Mouse (Mus musculus) liver, embryonic 11.5 days (tissue): ENCODE measurements at regions not wholly inside any gene's neighbourhood (a gene's known extent, or its start where the extent isn't known, plus 50 kb on each side); places are given as distances from the start of the nearest gene placed in this dataset.

ENCODE experiments used
- ATAC-seq: fragments of 200-750 bp; cut with Nextera tagmentation; replicated peaks from 2 replicates; pipeline ENCODE4 v1.8.0; 2017; ENCODE audit warnings: moderate number of reproducible peaks, mild to moderate bottlenecking, moderate TSS enrichment, moderate library complexity; ENCODE audit not compliant: low FRiP score
- DNase-seq: peaks from one replicate; pipeline ENCODE4 v3.0.0-alpha.2; 2017; ENCODE audit warnings: low spot score
- H3K27ac ChIP-seq: fragments of 300-500 bp; sonication (generic); 2 replicates; pipeline ENCODE4 v1.5.1; 2014; ENCODE audit warnings: mild to moderate bottlenecking, low read depth, low read length, control low read depth
- H3K27me3 ChIP-seq: fragments of 300-500 bp; sonication (generic); replicated peaks from 2 replicates; pipeline ENCODE4 v1.6.1; 2014; ENCODE audit warnings: low read length, mixed read lengths; ENCODE audit not compliant: control insufficient read depth, insufficient read depth
- H3K36me3 ChIP-seq: fragments of 300-500 bp; sonication (generic); 2 replicates; pipeline ENCODE4 v1.6.1; 2014; ENCODE audit warnings: mild to moderate bottlenecking, low read length, moderate library complexity, mixed read lengths; ENCODE audit not compliant: control insufficient read depth, insufficient read depth
- H3K4me1 ChIP-seq: fragments of 300-500 bp; sonication (generic); replicated peaks from 2 replicates; pipeline ENCODE4 v1.6.1; 2014; ENCODE audit warnings: low read length, mixed read lengths; ENCODE audit not compliant: control insufficient read depth, insufficient read depth
- H3K4me2 ChIP-seq: fragments of 300-500 bp; sonication (generic); 2 replicates; pipeline ENCODE4 v1.6.1; 2014; ENCODE audit warnings: mild to moderate bottlenecking, control low read depth, moderate library complexity
- H3K4me3 ChIP-seq: fragments of 300-500 bp; sonication (generic); 2 replicates; pipeline ENCODE4 v1.5.1; 2014; ENCODE audit warnings: low read depth, low read length, control low read depth
- H3K9ac ChIP-seq: fragments of 300-500 bp; sonication (generic); 2 replicates; pipeline ENCODE4 v1.6.1; 2014; ENCODE audit warnings: low read depth, low read length, control low read depth
- H3K9me3 ChIP-seq: fragments of 300-500 bp; sonication (generic); 2 replicates; pipeline ENCODE4 v1.6.1; 2016; ENCODE audit warnings: low read length, inconsistent platforms, mixed read lengths; ENCODE audit not compliant: control insufficient read depth
- WGBS: fragments of 180-500 bp; shearing (Covaris S2); extraction: QIAGEN DNeasy Blood & Tissue Kit; methylation state at CpG from one replicate; pipeline ENCODE4 v1.1.7; 2014; 5-methylcytosine and 5-hydroxymethylcytosine counted together

DNA sequence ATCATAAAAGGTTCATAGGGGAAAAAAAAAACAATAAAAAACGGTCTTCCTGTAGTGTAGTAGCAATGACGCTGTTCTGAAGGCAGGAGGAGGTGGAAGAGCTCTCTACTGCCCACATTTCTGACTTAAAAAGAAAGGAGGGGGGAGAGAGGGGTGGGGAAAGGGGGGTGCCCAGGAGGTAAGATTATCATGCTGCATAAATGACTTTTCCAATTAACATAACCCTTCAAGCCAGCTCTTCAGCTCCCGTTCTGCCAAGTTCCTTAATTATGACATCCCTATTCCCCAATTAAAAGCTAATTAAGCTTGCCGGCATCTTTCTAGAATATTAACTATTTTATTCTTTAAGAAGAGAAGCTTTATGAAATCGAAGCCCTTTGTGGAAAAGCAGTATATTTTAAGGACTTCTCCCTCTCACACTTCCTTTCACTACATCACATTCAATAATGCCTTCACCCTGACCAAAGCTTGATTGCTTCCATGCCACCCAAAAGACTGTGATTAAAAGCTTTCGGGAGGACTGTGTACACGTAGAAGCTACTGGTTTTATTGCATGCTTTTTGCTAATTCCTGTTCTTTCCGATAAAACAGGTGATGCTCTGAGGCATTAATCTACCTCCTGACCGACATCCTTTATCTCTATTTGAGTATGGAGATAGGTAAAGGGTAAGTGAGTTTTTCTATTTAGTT lies 83.5 kb upstream of the Cop1 start:
- DNase-seq: no peak
- no peak overlapping the region for H3K4me3 ChIP-seq
- no peak overlapping the region for H3K9ac ChIP-seq

DNA sequence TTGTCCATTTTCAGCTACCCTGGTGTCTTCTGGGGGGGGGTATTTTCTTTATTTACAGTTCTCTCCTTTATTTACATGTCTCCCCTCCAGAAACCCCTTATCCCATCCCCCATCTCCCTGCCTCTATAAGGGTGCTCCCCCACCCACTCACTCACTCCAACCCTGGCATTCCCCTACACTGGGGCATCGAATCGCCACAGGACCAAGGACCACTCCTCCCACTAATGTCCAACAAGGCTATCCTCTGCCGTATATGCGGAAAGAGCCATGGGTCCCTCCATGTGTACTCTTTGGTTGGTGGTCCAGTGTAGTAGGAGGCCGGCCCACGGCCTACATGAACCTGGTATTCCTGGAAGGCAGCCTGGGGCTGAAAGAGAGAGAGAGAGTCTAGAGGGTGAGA lies 82.9 kb upstream of the Cop1 start:
- Histone ChIP-seq H3K4me3 (no peak overlapping the region), H3K36me3 (no peaks in the 10 kb centered on the region), H3K4me1 (no peaks in the 10 kb centered on the region), H3K9ac (no peak overlapping the region), H3K9me3 (no peaks in the 10 kb centered on the region), H3K4me2 (no peak overlapping the region), H3K27me3 (no peaks in the 10 kb centered on the region), H3K27ac (no peak overlapping the region)
- no peak for ATAC-seq
- no peak for DNase-seq
- 76% methylated on average over 6 of the region's 6 CpGs for WGBS

More for the DNA sequence above, 83.5 kb upstream of the Cop1 start:
- WGBS: 75% methylated on average over 9 of the region's 9 CpGs
- ATAC-seq: no peak
- H3K27me3 ChIP-seq: no peaks in the 10 kb centered on the region
- no peak overlapping the region for H3K27ac ChIP-seq
- H3K9me3 ChIP-seq: no peaks in the 10 kb centered on the region
- H3K4me1 ChIP-seq: no peaks in the 10 kb centered on the region
- no peak overlapping the region for H3K4me2 ChIP-seq
- no peaks in the 10 kb centered on the region for H3K36me3 ChIP-seq

DNA sequence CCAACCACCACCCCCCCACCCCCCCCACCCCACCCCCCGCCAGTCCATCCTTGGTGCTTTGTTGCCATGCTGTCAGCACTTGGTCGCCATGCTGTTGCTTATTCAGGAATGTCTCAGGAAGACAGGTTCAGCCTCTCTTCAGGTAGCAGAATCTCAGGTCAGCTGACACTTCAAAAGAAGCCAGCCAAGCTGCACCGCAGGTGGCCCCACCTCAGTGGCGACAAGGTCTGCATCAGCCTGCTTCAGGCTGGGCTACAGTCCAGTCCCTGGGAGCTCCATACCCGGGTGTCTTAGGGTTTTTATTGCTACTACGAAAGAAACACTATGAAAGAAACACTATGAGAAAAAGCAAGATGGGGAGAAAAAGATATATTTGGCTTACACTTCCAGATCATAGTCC lies 82.4 kb upstream of the Cop1 start:
- WGBS: 48% methylated on average over 6 of the region's 6 CpGs
- Histone ChIP-seq H3K4me3 (no peak overlapping the region), H3K9ac (no peak overlapping the region), H3K27ac (no peak overlapping the region), H3K4me1 (no peaks in the 10 kb centered on the region), H3K4me2 (no peak overlapping the region), H3K9me3 (no peaks in the 10 kb centered on the region), H3K27me3 (no peaks in the 10 kb centered on the region), H3K36me3 (no peaks in the 10 kb centered on the region)
- no peak for ATAC-seq
- DNase-seq: no peak

DNA sequence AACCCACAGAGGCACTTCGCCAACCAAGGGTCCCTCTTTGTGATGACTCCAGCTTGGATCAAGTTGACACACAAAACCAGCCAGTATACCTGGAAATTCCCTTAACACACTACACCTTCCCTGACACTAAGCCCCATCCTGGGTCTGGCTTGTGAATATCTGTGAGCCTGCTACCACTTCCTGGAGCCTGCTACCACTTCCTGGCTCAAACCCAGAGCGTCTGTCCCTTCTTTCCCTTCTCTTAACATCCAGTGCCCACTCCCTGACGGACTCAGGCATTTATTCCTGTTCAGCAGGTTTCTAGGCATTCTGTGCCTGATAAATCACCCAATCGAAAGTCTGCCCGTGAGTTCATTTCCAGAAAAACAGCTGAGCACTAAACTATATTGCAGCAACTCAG lies 81.8 kb upstream of the Cop1 start:
- DNase-seq: no peak
- WGBS: 62% methylated on average over 5 of the region's 5 CpGs
- no peak for ATAC-seq

GRCm38 (mm10) chr1:159156428-159156827 lies 75.7 kb upstream of the Cop1 start:
- H3K4me1 ChIP-seq: 0 out of 2 replicates have a peak, but pooled peaks cover 3% of the 10 kb centered on the region
- no peak overlapping the region for H3K4me3 ChIP-seq
- no peak for ATAC-seq

More for the DNA sequence above, 81.8 kb upstream of the Cop1 start:
- no peak overlapping the region for H3K27ac ChIP-seq
- H3K4me2 ChIP-seq: no peak overlapping the region
- no peaks in the 10 kb centered on the region for H3K36me3 ChIP-seq
- no peak overlapping the region for H3K9ac ChIP-seq
- no peaks in the 10 kb centered on the region for H3K27me3 ChIP-seq
- H3K9me3 ChIP-seq: no peaks in the 10 kb centered on the region
- H3K4me3 ChIP-seq: no peak overlapping the region
- no peaks in the 10 kb centered on the region for H3K4me1 ChIP-seq

GRCm38 (mm10) chr1:159160035-159160960 lies 71.8 kb upstream of the Cop1 start:
- Histone ChIP-seq H3K4me3 (no peak overlapping the region), H3K9me3 (no peaks in the 10 kb centered on the region), H3K27me3 (no peaks in the 10 kb centered on the region), H3K4me2 (peak overlapping the region; percentile 31; the same call in 1 of the 2 replicates), H3K9ac (no peak overlapping the region), H3K4me1 (0 out of 2 replicates have a peak, but pooled peaks cover 3% of the 10 kb centered on the region), H3K36me3 (no peaks in the 10 kb centered on the region), H3K27ac (no peak overlapping the region)
- DNase-seq (no peak), ATAC-seq (peak; percentile 93)
- WGBS: 63% methylated on average over 8 of the region's 8 CpGs

More at GRCm38 (mm10) chr1:159156428-159156827, 75.7 kb upstream of the Cop1 start:
- H3K27me3 ChIP-seq: no peaks in the 10 kb centered on the region
- H3K36me3 ChIP-seq: no peaks in the 10 kb centered on the region
- no peaks in the 10 kb centered on the region for H3K9me3 ChIP-seq
- no peak overlapping the region for H3K27ac ChIP-seq
- H3K4me2 ChIP-seq: no peak overlapping the region
- no peak overlapping the region for H3K9ac ChIP-seq
- no peak for DNase-seq
- WGBS: 52% methylated on average over 3 of the region's 3 CpGs

GRCm38 (mm10) chr1:159163113-159163885 lies 68.8 kb upstream of the Cop1 start:
- DNase-seq (no peak), ATAC-seq (no peak)
- Histone ChIP-seq H3K4me1 (0 out of 2 replicates have a peak, but pooled peaks cover 3% of the 10 kb centered on the region), H3K4me2 (no peak overlapping the region), H3K9ac (no peak overlapping the region), H3K27me3 (no peaks in the 10 kb centered on the region), H3K4me3 (no peak overlapping the region), H3K27ac (no peak overlapping the region), H3K36me3 (no peaks in the 10 kb centered on the region), H3K9me3 (no peaks in the 10 kb centered on the region)
- 53% methylated on average over 4 of the region's 4 CpGs for WGBS

- no peak overlapping the region for H3K4me3 ChIP-seq
- H3K27me3 ChIP-seq: no peaks in the 10 kb centered on the region
- H3K4me1 ChIP-seq: no peaks in the 10 kb centered on the region
- H3K9me3 ChIP-seq: no peaks in the 10 kb centered on the region
- no peak overlapping the region for H3K27ac ChIP-seq
- no peaks in the 10 kb centered on the region for H3K36me3 ChIP-seq
- DNase-seq (no peak), ATAC-seq (no peak)
- H3K9ac ChIP-seq: no peak overlapping the region
- no peak overlapping the region for H3K4me2 ChIP-seq
Observed at GRCm38 (mm10) chr1:159182031-159182430, 50.1 kb upstream of the Cop1 start.
